Mouse (Mus musculus): ENCODE data around the gene Fam53b. TPM values are rescaled to one million over a fixed set of nuclear protein-coding genes. Genes with fewer than 3 reads are reported as not detected.
A peak's percentile ranks its signal among the peaks of the same experiment; 100 is the strongest.

Gene Fam53b
- total RNA-seq (2014; rRNA removed) (5.6 and 15.4 TPM in 2 replicates), polyA plus RNA-seq (2015; fragmentation: Nextera tagmentation; extraction: Ambion mirVana) (5.6 and 5.8 TPM in 2 replicates)

GRCm38 (mm10) chr7:132813416-132814088, at the start of gene Fam53b:
Fam53b (minus strand) TSS chr7:132813886.
- ATAC-seq: peak; percentile 75
- TF ChIP-seq CTCF (IDR thresholded peaks at IDR 0.05; ENCODE audit: low read depth): peak; percentile 39
- peaks cover 8% of the 10 kb centered on the region; the same call in 1 of the 2 replicates for H3K4me1 ChIP-seq (ENCODE audit: insufficient read depth)
- WGBS: 1% methylated on average over 78 of the region's 85 CpGs
- peak within 1 kb of the TSS; percentile 90 for H3K4me2 ChIP-seq (ENCODE audit: low read depth)
- no peaks in the 10 kb centered on the region for H3K27me3 ChIP-seq (ENCODE audit: insufficient read depth, low read length)
- peak; percentile 69 for DNase-seq
- H3K9me3 ChIP-seq (ENCODE audit: low read length): no peaks in the 10 kb centered on the region
- peak within 1 kb of the TSS; percentile 80 for H3K27ac ChIP-seq (ENCODE audit: low read depth, low read length)
- H3K9ac ChIP-seq: peak within 1 kb of the TSS; percentile 59
- H3K4me3 ChIP-seq (ENCODE audit: low read depth, low read length): peak within 1 kb of the TSS; percentile 69
- H3K36me3 ChIP-seq (ENCODE audit: insufficient read depth): no peaks in the 10 kb centered on the region

GRCm38 (mm10) chr7:132859042-132859958, 45.6 kb upstream of the Fam53b start, which contains the start of gene Abraxas2:
Abraxas2 (plus strand) TSS chr7:132859225.
- DNase-seq: peak; percentile 90
- Histone ChIP-seq H3K9ac (peak within 1 kb of the TSS; percentile 89), H3K4me2 (ENCODE audit: low read depth) (peak within 1 kb of the TSS; percentile 76), H3K27me3 (ENCODE audit: insufficient read depth, low read length) (no peaks in the 10 kb centered on the region), H3K27ac (ENCODE audit: low read depth, low read length) (peak within 1 kb of the TSS; percentile 81), H3K9me3 (ENCODE audit: low read length) (no peaks in the 10 kb centered on the region), H3K4me3 (ENCODE audit: low read depth, low read length) (peak within 1 kb of the TSS; percentile 97), H3K4me1 (ENCODE audit: insufficient read depth) (peaks cover 10% of the 10 kb centered on the region), H3K36me3 (ENCODE audit: insufficient read depth) (no peaks in the 10 kb centered on the region)
- ATAC-seq: peak; percentile 99
- under 1% methylated on average over 53 of the region's 53 CpGs for WGBS
- peak; percentile 19; the same call in 1 of the 2 replicates for TF ChIP-seq CTCF (IDR thresholded peaks at IDR 0.05; ENCODE audit: low read depth)

- DNase-seq: peak; percentile 2
- Histone ChIP-seq H3K27ac (ENCODE audit: low read depth, low read length) (no peak overlapping the region), H3K36me3 (ENCODE audit: insufficient read depth) (no peaks in the 10 kb centered on the region), H3K4me3 (ENCODE audit: low read depth, low read length) (no peak overlapping the region), H3K4me2 (ENCODE audit: low read depth) (no peak overlapping the region), H3K27me3 (ENCODE audit: insufficient read depth, low read length) (no peaks in the 10 kb centered on the region), H3K9ac (no peak overlapping the region), H3K9me3 (ENCODE audit: low read length) (no peaks in the 10 kb centered on the region), H3K4me1 (ENCODE audit: insufficient read depth) (peaks cover 12% of the 10 kb centered on the region)
- WGBS: 73% methylated on average over 5 of the region's 5 CpGs
- TF ChIP-seq CTCF (IDR thresholded peaks at IDR 0.05; ENCODE audit: low read depth): no peak
- no peak for ATAC-seq
Measured at GRCm38 (mm10) chr7:132858043-132858608, 44.4 kb upstream of the Fam53b start.

GRCm38 (mm10) chr7:132856083-132856482, 42.4 kb upstream of the Fam53b start:
- DNase-seq (no peak), ATAC-seq (no peak)
- no peaks in the 10 kb centered on the region for H3K27me3 ChIP-seq (ENCODE audit: insufficient read depth, low read length)
- no peaks in the 10 kb centered on the region for H3K9me3 ChIP-seq (ENCODE audit: low read length)
- H3K27ac ChIP-seq (ENCODE audit: low read depth, low read length): no peak overlapping the region
- WGBS: 63% methylated on average over 1 of the region's 1 CpGs
- no peak overlapping the region for H3K9ac ChIP-seq
- no peak overlapping the region for H3K4me3 ChIP-seq (ENCODE audit: low read depth, low read length)
- TF ChIP-seq CTCF (IDR thresholded peaks at IDR 0.05; ENCODE audit: low read depth): no peak
- H3K36me3 ChIP-seq (ENCODE audit: insufficient read depth): no peaks in the 10 kb centered on the region
- no peak overlapping the region for H3K4me2 ChIP-seq (ENCODE audit: low read depth)
- peaks cover 22% of the 10 kb centered on the region for H3K4me1 ChIP-seq (ENCODE audit: insufficient read depth)

GRCm38 (mm10) chr7:132853946-132854345, 40.3 kb upstream of the Fam53b start:
- ATAC-seq (peak; percentile 40), DNase-seq (peak; percentile 12)
- H3K9me3 ChIP-seq (ENCODE audit: low read length): no peaks in the 10 kb centered on the region
- H3K36me3 ChIP-seq (ENCODE audit: insufficient read depth): peaks cover 8% of the 10 kb centered on the region
- H3K27me3 ChIP-seq (ENCODE audit: insufficient read depth, low read length): no peaks in the 10 kb centered on the region
- no peak overlapping the region for H3K27ac ChIP-seq (ENCODE audit: low read depth, low read length)
- no peak overlapping the region for H3K4me3 ChIP-seq (ENCODE audit: low read depth, low read length)
- TF ChIP-seq CTCF (IDR thresholded peaks at IDR 0.05; ENCODE audit: low read depth): no peak
- WGBS: 52% methylated on average over 4 of the region's 4 CpGs
- H3K4me1 ChIP-seq (ENCODE audit: insufficient read depth): peaks cover 15% of the 10 kb centered on the region; the same call in 1 of the 2 replicates
- no peak overlapping the region for H3K4me2 ChIP-seq (ENCODE audit: low read depth)
- no peak overlapping the region for H3K9ac ChIP-seq

- ATAC-seq: no peak
- no peaks in the 10 kb centered on the region for H3K27me3 ChIP-seq (ENCODE audit: insufficient read depth, low read length)
- no peak overlapping the region for H3K4me2 ChIP-seq (ENCODE audit: low read depth)
- H3K9ac ChIP-seq: 0 out of 2 replicates have a peak overlapping the region, but pooled peaks have one; percentile 96
- WGBS: 68% methylated on average over 6 of the region's 6 CpGs
- no peaks in the 10 kb centered on the region for H3K9me3 ChIP-seq (ENCODE audit: low read length)
- H3K4me1 ChIP-seq (ENCODE audit: insufficient read depth): peaks cover 15% of the 10 kb centered on the region; the same call in 1 of the 2 replicates
- peak overlapping the region; percentile 99; the same call in 1 of the 2 replicates for H3K27ac ChIP-seq (ENCODE audit: low read depth, low read length)
- peak; percentile 3 for DNase-seq
- H3K36me3 ChIP-seq (ENCODE audit: insufficient read depth): peaks cover 13% of the 10 kb centered on the region
- no peak overlapping the region for H3K4me3 ChIP-seq (ENCODE audit: low read depth, low read length)
- no peak for TF ChIP-seq CTCF (IDR thresholded peaks at IDR 0.05; ENCODE audit: low read depth)
Measured at GRCm38 (mm10) chr7:132853361-132853760, 39.7 kb upstream of the Fam53b start.

All from forebrain, postnatal 0 days (tissue).